Mouse (Mus musculus): ENCODE data around the gene Nenf. TPM values are rescaled to one million over a fixed set of nuclear protein-coding genes. Genes with fewer than 3 reads are reported as not detected.

Gene Nenf
- total RNA-seq, 2 experiments from 2014 or later = 90.4 to 91.1 TPM

DNA sequence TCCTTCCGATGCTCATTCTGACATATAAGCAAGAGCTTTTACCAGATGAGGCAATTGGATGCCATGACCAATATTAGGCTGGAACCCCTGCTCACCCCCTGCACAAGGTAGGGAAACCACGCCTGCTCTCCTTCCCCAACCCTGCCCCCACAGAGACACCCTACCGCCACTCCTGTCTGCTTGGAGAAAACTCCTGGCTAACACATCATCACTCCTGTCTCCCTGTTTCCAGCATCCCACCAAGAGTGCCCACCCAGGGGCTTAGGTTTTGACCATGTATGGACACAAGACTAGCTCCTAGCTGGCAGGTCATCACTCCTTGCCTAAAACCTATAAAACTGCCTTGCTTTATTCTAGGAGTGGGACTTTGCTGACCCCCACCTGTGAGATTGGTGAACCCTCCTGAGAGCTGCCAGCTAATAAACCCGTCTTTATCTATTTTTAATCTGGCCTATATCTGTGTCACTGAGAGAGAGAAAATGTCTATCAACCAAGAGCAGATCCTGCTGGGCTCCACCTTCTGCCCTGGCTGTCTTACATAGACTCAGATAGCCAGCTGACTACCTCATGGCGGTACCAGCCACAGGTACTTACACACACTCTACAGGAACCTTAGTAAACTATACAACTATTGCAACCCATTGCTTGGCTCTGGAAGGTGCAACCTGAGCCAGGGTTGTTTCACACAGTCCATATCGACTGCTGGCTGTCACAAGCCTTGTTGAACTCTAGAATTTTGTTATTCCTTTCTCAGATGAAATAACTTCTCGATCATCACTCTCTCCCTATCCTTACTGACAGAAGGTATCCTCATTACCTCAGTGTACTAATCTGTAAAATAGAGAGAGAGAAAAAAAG lies 7.0 kb upstream of the Nenf start:
- no peak for DNase-seq (ENCODE audit: low spot score in 2 of 2)

DNA sequence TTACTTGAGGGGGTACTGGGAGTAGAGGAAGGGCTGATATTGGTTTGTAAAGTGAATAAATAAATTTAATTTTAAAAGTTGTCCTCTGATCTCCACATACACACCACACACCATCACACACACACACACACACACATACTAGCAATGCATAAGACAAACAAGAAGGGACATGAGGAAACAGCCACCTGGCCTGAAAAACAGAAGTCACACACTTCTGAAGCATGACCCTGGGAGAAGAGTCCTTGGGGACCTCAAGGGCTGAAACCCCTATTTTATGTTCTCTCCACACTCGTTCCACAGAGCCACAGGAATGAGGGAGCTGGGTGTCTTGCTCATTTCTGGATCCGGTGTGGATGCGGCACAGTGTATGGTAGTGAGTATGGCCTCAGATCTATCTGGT lies 5.4 kb upstream of the Nenf start:
- DNase-seq (ENCODE audit: low spot score in 2 of 2) = no peak

DNA sequence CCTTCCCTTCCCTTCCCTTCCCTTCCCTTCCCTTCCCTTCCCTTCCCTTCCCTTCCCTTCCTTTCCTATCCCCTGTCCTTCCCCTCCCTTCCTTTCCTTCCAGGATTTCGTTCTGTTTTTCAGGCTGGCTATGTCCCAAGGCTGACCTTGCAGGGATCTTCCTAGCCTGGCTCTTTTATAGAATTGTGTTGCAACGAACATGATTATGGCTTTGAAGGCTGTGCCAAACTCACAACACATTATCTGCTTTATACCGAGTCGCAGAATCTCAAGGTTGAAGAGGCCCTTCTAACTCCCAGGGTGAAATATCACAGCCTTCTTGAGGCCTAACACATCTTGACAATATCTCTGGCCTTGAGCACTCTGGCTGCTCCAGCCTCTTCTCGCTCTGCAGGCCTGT lies 692 bp upstream of the Nenf start:
- peak in 1 of 2 experiments; percentile 27 for DNase-seq (ENCODE audit: low spot score in 2 of 2)

DNA sequence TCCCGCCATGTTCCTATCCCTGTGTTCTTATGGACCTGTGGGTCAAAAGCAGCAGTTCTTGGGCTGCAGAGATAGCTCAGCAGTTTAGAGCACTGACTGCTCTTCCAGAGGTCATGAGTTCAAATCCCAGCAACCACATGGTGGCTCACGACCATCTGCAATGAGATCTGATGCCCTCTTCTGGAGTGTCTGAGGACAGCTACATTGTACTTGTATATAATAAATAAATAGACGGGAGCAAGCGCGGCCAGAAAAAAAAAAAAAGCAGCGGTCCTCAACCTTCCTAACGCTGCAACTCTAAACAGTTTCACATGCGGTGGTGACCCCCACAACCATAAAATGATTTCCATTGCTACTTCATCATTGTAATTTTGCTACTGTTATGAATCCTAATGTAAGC lies 1.2 kb downstream of the Nenf start:
- DNase-seq (ENCODE audit: low spot score in 2 of 2) = no peak

DNA sequence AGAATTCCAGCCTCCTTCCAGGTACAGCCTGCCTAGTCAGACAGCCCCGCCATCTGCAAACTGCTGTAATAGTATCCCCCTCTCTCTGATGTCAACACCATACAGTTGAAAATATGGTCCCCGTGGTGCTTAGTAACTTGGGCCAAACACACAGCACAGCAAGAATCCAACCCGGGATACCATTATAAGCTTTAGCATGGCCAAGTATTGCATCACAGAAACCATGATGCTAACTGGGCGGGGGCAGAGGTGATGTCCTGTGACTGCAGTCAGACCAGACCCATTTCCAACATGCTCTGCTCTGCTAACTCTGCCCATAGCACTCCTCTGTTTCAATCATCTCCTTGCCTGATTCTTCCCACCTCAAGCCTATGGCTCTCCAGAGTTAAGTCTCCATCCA lies 4.1 kb downstream of the Nenf start:
- DNase-seq (ENCODE audit: low spot score in 2 of 2) = no peak

DNA sequence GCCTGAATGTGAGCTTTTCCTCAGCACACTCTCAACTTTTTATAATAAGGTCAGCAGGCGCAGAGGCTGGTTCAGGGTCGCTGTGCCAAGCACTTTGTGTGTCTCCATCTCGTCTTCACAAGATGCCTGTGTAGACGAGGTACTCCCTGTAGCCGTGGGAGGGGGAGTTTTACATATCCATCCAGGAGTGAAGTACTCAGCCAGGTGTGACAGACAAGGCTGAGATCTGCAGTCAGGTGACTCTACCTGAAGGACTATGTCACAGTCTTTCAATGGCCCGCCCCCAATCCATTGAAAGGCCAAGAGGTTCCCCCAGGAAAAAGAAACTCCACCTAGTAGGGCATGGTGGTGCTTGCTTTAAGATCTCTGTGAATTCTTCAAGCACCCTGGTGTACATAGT lies 4.8 kb downstream of the Nenf start:
- DNase-seq (ENCODE audit: low spot score in 2 of 2) = no peak

DNA sequence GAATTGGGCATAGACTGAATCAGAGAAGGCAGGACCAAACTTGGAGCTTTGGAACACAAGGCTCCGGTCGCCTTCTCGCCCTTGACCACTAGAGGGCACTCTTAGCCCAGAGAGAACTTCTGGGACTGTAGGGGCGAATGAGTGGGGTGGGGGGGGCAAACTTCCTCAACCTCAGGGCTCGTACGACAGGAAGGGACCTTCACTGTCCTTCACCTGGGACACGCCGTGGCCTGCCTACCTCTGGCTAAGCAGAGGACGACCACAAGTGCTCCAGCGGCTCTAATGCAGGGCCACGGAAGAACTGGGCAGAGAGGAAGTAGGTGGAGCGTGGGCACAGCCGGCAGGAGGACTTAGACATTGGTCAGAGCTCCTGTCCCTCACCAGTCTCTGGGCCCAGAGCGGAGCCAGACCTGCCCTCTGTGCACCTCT lies 5.5 kb downstream of the Nenf start:
- DNase-seq (ENCODE audit: low spot score in 2 of 2) = peak; percentile 82 to 89

DNA sequence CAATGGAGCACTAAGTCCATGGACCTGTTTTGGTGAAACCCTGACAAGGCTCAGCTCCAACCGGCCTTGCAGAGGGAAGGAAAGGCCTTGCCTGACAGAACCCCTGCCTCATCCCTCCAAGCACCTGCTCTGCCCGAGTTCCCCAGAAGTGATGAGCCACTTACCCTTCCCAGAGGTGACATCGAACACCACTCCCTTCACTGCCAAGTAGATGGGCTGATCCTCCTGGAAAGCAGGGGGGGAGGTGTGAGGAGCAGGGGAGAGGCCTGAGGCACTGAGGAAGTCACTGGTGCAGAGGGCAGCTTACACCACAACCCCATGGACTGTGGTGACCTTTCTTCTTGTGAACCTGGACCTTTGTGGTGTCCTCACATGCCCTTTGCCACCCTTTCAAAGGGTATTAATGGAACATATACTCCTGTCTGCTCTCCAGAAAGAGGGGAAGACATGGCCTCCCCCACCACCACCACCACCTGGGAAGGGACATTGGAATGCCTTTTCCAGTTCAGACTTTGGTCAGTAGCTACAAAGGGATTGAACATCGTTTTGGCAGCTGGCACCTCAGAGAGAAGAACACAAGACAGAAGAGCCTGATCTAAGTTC lies 6.6 kb downstream of the Nenf start:
- no peak for DNase-seq (ENCODE audit: low spot score in 2 of 2)

DNA sequence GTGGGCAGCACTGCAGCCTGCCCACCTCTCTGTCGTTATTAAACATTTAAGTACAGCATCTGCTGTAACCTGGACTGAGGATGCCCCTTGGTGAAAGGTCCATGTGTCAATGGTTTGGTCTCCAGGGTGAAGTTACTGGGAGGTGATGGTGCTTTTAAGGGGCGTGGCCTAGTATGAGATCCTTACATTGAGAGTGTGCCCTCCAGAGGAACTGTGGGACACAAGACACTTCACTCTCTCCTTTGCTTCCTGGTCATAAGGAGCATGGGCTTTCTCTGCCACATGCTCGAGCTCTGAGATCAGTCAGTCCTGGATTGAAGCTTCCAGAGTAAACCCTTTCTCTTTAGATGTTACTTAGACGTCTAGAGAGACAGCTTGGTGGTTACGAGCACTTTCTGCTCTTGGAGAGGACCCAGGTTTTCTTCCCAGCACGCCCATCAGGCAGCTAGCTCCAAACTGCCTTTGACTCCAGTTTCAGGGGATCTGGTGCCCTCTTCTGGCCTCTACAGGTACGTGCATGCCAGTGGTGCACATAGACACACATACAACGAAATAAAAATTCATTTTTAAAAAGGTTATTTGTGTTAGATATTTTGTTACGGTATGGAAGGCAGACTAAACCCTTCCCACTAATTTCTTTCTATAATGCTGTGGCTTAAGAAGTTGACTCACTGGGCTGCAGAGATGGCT lies 10.1 kb downstream of the Nenf start:
- DNase-seq (ENCODE audit: low spot score in 2 of 2) = no peak

DNA sequence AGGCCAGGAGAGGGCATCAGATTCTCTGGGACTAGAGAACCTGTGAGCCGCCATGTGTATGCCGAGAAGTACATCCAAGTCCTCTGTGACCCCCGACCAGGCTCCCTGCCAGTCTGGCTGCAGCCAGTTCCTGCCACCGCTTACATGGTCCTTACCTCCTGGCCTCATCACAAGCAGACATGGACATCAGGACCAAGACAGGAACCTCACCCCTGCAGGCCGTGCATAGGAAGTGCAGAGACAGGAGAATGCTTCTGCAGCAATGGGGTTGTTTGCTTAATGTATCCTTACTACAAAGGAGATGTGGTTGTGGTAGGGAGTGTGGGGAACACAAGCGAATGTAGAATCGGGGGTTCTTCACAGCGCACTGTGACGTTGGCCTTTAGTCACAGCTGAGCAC lies 11.7 kb downstream of the Nenf start:
- DNase-seq (ENCODE audit: low spot score in 2 of 2) = no peak

DNA sequence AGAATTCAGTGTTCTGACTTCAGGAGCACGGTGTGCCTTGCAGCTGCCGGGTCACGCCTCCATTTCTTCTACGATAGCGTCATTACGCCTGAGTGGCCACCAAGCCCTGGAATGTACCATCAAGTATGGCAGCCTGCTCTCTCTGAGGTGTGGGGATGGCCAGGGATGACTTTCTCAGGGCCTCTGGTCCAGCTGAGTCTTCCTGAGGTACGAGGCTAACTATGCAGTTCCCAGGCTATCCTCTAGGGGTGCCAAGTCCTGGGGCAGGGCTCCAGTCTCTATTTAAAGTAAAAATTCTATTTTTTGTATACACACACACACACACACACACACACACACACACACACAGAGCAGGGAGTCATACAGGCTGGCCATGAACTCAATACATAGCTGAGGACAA lies 12.4 kb downstream of the Nenf start:
- DNase-seq (ENCODE audit: low spot score in 2 of 2) = no peak

DNA sequence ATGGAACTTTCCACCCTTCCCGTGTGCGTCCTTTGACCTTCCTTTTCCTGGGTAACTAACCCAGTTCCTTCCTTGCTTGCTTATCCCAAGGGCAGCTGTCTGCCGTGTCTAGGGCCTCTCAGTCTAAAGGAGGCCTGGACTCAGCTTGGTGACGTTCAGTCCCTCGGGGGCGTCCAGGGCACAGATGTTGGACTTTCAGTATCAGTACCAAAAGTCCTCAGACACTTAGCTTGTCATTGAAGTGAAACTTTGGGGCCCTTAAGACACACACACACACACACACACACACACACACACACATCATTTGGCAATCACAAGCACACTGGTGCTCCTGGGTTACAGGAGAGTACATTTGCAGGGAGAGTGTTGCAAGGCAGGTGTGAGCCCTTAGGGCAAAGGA lies 13.8 kb downstream of the Nenf start:
- no peak for DNase-seq (ENCODE audit: low spot score in 2 of 2)

DNA sequence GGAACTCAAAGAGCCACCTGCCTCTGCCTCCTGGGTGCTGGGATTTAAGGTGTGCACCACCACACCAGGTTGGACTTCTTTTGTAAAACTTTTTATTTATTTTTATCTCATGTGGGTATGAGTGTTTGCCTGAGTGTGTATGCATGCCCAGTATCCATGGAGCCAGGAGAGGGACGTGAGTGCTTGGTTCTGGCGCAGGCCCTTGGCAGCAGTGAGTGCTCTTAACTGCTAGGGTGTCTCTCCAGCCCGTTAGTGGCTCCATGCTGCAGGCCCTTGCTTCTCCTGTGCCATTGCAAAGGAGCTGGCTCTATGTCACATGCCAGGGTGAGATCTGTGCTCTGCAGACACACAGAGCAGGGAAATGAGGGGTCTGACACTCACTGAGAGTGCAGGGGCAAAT lies 14.3 kb downstream of the Nenf start:
- no peak for DNase-seq (ENCODE audit: low spot score in 2 of 2)

DNA sequence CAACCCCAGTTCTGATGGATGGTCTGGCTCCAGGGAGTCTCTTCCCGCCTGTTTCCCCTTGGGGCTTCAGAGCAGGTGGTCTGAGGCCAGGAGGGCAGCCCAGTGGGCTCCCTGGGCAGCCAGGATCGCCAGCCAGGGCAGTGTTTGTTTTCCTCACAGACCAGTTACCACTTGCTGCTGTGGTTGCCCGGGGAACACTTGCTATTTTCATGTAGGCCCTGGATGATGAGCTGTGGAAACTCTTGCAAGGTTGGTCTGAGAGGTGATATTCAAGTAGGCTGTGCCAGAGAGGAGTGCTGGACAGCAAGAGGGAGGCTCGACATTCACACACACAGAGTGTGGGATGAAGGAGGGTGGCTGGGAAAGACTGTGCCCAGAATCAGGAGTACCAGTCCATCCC lies 16.1 kb downstream of the Nenf start:
- DNase-seq (ENCODE audit: low spot score in 2 of 2) = no peak

DNA sequence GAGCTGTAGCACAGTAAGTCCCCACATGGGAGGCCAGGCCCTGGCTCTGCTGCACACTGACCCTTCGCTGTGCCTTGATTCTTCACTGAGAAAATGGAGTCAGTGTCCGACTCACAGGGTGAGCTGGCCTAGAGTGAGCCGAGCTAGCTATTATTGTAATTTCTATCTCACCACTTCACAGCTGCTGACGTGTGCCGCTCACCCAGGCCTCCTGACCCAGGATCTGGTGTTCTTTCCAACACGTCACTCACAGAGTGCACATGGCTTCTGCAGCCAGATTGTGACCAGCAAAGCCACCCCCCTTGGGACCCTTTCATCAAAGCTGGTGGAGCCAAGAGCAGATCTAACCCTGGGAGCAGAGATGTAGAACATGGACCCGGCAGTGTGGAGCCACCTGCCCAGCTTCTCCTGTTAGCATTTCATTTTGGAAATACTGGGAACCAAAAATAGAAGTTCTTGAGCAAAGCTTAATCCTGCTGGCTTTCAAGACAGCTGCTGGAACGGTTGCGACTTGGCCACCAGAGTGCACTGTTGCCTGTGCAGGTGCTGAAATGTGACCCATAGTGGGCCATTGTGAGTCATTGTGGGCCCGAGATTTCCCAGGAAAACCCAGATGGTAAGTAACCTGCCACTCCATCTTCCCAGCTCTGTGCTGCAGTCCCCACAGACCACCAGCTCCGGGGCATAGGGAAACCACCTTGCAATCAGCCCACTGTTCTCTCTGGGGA lies 18.6 kb downstream of the Nenf start:
- DNase-seq (ENCODE audit: low spot score in 2 of 2) = peak in 1 of 2 experiments; percentile 36

DNA sequence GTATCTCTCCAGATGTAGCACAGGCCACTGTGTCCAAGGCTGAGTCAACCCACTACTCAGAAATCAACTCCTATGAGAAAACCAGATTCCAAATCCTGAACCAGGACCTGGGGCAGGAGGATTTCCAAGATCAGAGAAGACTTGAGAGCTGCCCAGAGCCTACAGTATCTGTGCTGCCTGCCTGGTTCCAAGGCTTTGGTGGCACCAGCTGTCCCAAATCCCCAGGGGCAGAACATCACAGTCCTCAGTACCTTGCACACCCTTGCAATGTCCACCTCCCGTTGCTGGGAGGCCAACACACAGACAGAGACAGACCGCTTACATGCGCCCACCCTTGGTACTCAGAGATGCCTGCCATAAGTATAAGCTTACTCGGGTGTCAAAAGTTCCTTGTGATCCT lies 19.7 kb downstream of the Nenf start:
- no peak for DNase-seq (ENCODE audit: low spot score in 2 of 2)

DNA sequence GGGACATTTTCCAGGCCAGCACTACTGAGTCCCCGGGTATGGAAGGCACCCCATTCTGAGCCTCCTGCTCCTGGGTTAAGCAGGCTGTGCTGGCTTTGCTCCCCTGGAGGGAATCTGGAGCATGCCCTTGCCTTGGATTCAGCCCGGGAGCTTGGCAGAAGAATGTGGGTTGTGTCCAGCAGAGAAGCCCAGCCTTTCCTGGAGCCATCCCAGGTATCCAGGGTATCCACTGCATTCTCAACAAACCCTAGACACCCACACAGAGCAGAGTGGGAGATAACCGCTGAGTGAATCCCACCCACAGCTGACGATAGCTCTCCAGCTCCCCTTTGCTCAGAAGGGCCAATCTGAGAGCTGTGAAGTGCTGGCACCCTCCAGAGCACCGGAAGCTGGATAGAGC lies 21.5 kb downstream of the Nenf start:
- DNase-seq (ENCODE audit: low spot score in 2 of 2) = no peak

DNA sequence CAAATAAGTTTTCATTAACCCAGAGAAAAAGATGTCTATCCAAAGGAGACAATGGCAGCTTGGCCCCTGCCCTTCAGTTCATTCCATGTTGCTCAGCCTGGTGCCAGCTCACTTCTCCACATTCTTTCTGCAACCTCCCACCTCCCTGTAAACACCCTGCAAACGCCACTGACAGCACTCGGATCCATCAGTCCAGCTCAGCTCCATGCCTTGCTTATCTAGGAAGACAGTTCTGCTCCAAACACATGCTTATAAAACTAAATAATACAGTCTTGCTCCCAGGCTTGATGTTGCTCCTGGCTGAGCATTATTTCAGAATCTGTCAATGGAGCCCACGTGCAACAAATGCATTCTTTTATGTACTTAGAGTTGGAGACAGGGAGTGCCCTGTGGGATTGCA lies 22.2 kb downstream of the Nenf start:
- no peak for DNase-seq (ENCODE audit: low spot score in 2 of 2)

DNA sequence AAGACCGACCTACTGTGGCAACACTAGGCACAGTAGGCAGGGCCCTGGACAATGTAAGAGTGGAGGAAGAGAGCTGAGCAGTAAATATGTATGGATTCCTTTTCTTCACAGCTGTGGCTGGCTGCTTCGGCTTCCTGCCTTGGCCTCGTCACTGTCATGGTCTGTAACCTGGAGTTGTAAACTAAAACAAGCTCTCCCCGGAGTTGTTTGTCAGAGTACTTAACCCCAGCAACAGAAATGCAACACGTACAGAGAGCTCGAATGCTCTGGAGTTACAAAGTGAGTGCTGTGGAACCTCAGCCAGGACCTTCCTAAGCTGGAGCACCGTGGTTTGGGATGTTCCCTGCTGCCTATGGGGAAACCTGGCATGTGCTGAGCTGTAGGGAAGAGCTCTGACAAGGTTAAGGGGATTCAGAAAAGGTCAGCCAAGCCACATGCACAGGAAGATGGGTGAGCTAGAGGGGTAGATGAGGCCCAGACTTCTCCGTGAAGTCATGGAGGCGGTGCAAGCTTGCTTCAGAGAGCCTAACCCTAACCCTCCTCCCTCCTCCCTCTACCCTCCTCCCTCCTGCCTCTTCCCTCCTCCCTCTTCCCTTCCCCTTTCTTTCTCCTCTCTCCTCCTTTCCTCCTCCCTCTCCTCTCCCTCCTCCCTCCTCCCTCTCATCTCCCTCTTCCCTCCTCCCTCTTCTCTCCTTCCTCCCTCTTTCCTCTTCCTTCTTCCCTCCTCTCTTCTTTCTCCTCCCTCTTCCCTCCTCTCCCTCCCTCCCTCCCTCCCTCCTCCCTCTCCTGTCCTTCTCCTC lies 23.8 kb downstream of the Nenf start:
- no peak for DNase-seq (ENCODE audit: low spot score in 2 of 2)

DNA sequence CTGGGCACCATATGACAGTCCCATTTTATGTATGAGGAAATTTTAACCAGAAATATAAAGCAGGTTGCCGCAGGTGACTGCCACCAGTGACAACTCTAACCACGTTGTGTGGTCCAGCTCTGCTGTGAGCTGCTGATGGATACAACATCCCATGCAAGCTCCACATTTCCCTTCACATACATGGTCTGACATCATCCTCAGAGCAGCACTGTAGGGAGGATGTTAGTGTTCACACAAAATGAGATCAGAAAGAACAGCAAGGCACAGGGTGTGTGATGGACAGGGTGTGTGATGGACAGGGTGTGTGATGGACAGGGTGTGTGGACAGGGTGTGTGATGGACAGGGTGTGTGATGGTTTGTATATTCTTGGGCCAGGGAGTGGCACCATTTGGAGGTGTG lies 24.9 kb downstream of the Nenf start:
- no peak for DNase-seq (ENCODE audit: low spot score in 2 of 2)

DNA sequence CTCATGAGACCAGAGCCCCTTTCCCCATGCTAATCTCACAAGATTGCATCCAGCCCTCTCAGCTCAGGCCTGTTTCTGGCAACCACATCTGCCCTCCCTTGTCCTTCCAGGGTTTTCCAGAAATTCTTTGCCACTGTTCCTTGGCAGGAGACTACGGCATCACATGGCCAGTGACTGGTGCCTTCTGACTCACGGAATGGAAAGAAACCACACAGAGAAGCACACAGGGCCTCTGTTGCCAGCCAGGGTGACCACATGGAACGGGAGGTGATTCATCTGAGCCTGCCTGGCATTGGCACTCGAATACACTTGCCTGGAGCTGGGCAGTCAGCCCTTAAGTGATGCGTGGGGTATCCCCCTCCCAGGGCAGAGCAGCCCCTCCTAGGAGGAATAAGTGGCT lies 25.6 kb downstream of the Nenf start:
- peak; percentile 58 to 70 for DNase-seq (ENCODE audit: low spot score in 2 of 2)

All from adrenal gland, adult 18-20 months (tissue).